Mouse (Mus musculus) liver, embryonic 12.5 days (tissue): Measurements from ENCODE around the gene Olfr982. TPM values are rescaled to one million over a fixed set of nuclear protein-coding genes. Genes with fewer than 3 reads are reported as not detected.

Experiments used
- ATAC-seq: fragments of 200-750 bp; cut with Nextera tagmentation; 2 replicates; pipeline ENCODE4 v1.8.0; 2017; ENCODE audit warnings: moderate number of reproducible peaks, mild to moderate bottlenecking, moderate library complexity
- H3K27ac ChIP-seq: fragments of 300-500 bp; sonication (generic); 2 replicates; pipeline ENCODE4 v1.5.1; 2016; ENCODE audit warnings: mild to moderate bottlenecking
- H3K27me3 ChIP-seq: fragments of 300-500 bp; sonication (generic); replicated peaks from 2 replicates; pipeline ENCODE4 v1.6.1; 2016; ENCODE audit warnings: mild to moderate bottlenecking, moderate library complexity
- H3K36me3 ChIP-seq: fragments of 300-500 bp; sonication (generic); 2 replicates; pipeline ENCODE4 v1.6.1; 2016; ENCODE audit warnings: mild to moderate bottlenecking, moderate library complexity
- H3K4me1 ChIP-seq: fragments of 300-500 bp; sonication (generic); 2 replicates; pipeline ENCODE4 v1.6.1; 2016
- H3K4me2 ChIP-seq: fragments of 300-500 bp; sonication (generic); 2 replicates; pipeline ENCODE4 v1.6.1; 2016; ENCODE audit warnings: mild to moderate bottlenecking, moderate library complexity
- H3K4me3 ChIP-seq: fragments of 300-500 bp; sonication (generic); 2 replicates; pipeline ENCODE4 v1.5.1; 2016; ENCODE audit warnings: mild to moderate bottlenecking, moderate library complexity
- H3K9ac ChIP-seq: fragments of 300-500 bp; sonication (generic); 2 replicates; pipeline ENCODE4 v1.6.1; 2016; ENCODE audit warnings: mild to moderate bottlenecking, moderate library complexity
- H3K9me3 ChIP-seq: fragments of 300-500 bp; sonication (generic); replicated peaks from 2 replicates; pipeline ENCODE4 v1.6.1; 2016; ENCODE audit warnings: mild to moderate bottlenecking, moderate library complexity
- WGBS: fragments of 180-500 bp; shearing (Covaris S2); methylation state at CpG from one replicate; pipeline ENCODE4 v1.1.7; 2016; ENCODE audit not compliant: insufficient replicate concordance; 5-methylcytosine and 5-hydroxymethylcytosine counted together
- polyA plus RNA-seq: library from polyadenylated mRNA; unstranded; fragments of >200 nt; fragmentation: Nextera tagmentation; extraction: Ambion mirVana; gene quantifications from 2 replicates; pipeline ENCODE4 v1.2.1, GENCODE M21; 2016

Olfr982 gene
- polyA plus RNA-seq, result not detected in 2 replicates

DNA sequence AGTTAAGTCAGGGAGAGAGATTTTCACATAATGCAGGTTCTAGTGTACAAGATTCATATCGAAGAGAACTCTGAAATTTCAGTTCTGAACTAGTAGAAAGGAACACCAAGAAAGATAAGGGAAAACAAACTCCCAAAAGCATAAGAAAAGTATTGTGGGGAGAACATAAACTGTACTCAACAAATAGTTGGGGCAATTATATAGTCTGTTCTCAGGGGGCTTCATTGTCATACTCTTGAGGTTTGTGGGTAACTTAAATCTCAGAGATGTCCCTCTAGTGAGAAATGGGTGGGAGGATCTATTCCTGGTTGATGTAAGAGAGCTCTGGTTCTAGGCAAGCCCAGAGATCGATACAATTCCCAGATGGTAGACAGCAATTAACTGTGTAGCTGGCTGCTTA lies at the start of gene Olfr982:
Gene Olfr982 (plus strand): TSS at position 301 of the 400 bp plus-strand sequence.
- Histone ChIP-seq H3K4me1 (no peaks in the 10 kb centered on the region), H3K9me3 (no peaks in the 10 kb centered on the region), H3K4me3 (no peak within 1 kb of the TSS), H3K27ac (no peak within 1 kb of the TSS), H3K27me3 (no peaks in the 10 kb centered on the region), H3K9ac (no peak within 1 kb of the TSS), H3K4me2 (no peak within 1 kb of the TSS), H3K36me3 (no peaks in the 10 kb centered on the region)
- ATAC-seq, result no peak
- 65% methylated on average over 2 of the region's 2 CpGs for WGBS

DNA sequence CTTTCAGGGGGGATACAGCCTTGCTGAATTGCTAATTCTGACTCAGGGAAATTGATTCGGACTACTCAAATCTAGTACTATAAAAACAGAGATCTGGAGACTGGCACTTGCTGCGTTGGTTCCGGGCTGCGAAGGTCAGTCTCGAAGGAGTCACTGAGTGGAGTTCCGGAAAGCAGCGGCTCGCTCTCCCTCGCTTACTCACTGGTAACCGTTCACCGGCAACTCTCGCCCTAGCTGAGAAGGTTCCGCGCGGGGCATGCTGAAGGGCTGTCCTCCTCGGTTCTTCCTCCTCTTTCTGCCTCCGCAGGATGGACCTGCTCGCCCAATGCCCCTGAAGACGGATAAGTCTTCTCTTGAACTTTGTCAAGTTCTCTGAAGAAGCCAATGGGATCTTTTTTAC lies 23.5 kb upstream of the Olfr982 start:
- no peak for ATAC-seq
- H3K9ac ChIP-seq, result no peak overlapping the region
- H3K9me3 ChIP-seq, result no peaks in the 10 kb centered on the region
- 73% methylated on average over 19 of the region's 19 CpGs for WGBS
- H3K4me3 ChIP-seq, result no peak overlapping the region
- H3K27me3 ChIP-seq, result no peaks in the 10 kb centered on the region
- no peaks in the 10 kb centered on the region for H3K4me1 ChIP-seq
- no peaks in the 10 kb centered on the region for H3K36me3 ChIP-seq
- no peak overlapping the region for H3K4me2 ChIP-seq
- no peak overlapping the region for H3K27ac ChIP-seq

DNA sequence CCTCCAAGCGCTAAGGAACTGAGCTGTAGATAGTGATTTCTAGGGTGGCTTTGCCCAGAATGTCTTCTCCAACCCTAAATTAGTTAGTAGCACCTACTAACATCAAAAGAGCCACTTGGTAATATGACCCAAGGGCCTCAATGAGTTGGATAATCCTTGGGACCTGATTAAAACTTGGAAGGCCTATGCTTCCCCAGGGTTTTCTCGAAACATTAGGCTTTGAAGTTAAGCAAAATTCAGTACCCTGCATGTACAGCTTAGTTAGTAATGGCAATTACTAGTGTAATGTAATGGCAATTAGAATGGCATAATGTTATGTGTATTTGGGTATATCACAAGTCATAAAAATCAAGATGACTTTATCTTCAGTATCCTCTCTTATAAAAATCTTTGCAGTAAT lies 19.9 kb downstream of the Olfr982 start, which contains the start of gene Olfr983:
Gene Olfr983 (minus strand): TSS at position 101 of the 400 bp plus-strand sequence.
- H3K9me3 ChIP-seq, result no peaks in the 10 kb centered on the region
- H3K27ac ChIP-seq, result no peak within 1 kb of the TSS
- ATAC-seq, result no peak
- H3K4me2 ChIP-seq, result no peak within 1 kb of the TSS
- no peaks in the 10 kb centered on the region for H3K27me3 ChIP-seq
- 64% methylated on average over 2 of the region's 2 CpGs for WGBS
- no peaks in the 10 kb centered on the region for H3K4me1 ChIP-seq
- no peak within 1 kb of the TSS for H3K9ac ChIP-seq
- H3K4me3 ChIP-seq, result no peak within 1 kb of the TSS
- no peaks in the 10 kb centered on the region for H3K36me3 ChIP-seq

DNA sequence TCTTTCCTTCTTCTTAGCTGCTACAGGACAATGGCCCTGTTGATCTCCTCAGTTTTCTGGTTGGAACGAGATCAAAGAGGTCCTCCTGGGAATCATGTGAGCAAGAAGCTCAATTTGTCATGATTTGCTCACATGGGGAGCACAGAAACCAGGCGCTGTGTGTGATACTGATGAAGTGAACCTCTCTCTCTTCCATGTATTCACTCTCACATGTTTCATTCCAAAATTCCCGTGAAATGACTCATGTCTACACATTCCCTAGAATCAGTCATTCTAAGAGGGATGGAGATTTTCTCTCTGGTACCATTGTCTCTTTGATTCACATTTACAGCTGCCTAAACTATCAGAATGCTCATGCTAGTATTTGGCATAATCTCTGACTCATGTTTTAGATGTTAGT lies 21.1 kb downstream of the Olfr982 start:
- Histone ChIP-seq H3K9me3 (no peaks in the 10 kb centered on the region), H3K4me3 (no peak overlapping the region), H3K4me2 (no peak overlapping the region), H3K27ac (no peak overlapping the region), H3K27me3 (no peaks in the 10 kb centered on the region), H3K4me1 (no peaks in the 10 kb centered on the region), H3K36me3 (no peaks in the 10 kb centered on the region), H3K9ac (no peak overlapping the region)
- no peak for ATAC-seq
- 54% methylated on average over 3 of the region's 3 CpGs for WGBS

DNA sequence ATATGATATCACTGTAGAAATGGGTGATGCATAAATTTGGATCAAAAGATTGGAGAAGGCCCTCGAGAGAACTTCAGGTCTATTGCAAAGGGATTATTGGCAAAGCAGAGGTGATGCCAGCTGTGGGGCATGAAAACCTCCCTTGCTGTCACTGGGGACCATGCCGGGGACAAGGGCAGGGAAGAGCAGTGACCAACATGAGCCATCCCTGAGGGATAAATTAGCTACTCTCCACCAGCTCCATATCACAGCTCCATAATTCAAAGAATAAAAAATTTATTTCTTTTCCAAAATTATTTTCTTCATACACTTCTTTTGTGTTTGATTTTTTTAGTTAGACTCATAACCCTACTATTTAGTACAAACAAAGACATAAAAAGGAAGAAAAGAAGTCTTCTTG lies 40.5 kb downstream of the Olfr982 start, which contains the start of gene Olfr984:
Gene Olfr984 (minus strand): TSS at position 101 of the 400 bp plus-strand sequence.
- no peak within 1 kb of the TSS for H3K27ac ChIP-seq
- no peaks in the 10 kb centered on the region for H3K9me3 ChIP-seq
- no peaks in the 10 kb centered on the region for H3K36me3 ChIP-seq
- H3K4me1 ChIP-seq, result no peaks in the 10 kb centered on the region
- H3K27me3 ChIP-seq, result no peaks in the 10 kb centered on the region
- 61% methylated on average over 2 of the region's 2 CpGs for WGBS
- no peak within 1 kb of the TSS for H3K4me3 ChIP-seq
- no peak within 1 kb of the TSS for H3K4me2 ChIP-seq
- ATAC-seq, result no peak
- no peak within 1 kb of the TSS for H3K9ac ChIP-seq

DNA sequence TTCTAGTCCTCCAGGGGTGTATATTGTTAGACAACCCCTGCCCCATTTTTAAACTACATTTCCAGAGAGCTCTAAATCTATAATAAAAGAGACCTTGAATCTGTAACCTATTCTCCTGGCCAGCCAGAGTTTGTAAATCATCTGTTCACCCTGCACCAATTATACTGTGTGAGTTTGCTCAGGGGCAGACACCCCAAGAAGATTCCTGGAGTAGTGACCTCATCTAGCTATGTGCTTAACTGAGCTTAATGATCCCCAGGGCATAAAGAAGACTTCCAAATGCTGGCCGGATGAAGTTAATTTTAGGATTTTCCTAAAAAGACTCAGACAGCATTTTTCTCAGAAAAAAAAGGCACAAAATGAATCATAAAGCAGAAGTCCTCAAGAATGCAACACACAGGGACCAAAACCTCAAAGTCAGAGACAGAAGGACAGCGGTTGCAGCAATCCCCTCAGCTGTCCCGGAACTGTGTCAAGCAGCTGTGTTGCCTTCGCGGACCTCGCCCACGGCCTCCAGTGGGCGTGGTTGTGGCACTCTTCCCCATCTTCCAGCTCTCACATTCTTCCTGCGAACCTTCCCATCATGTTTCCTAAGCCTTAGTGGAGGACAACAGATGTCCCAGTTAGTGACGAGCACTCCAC lies 43.1 kb downstream of the Olfr982 start:
- Histone ChIP-seq H3K4me2 (no peak overlapping the region), H3K36me3 (no peaks in the 10 kb centered on the region), H3K27ac (no peak overlapping the region), H3K9ac (no peak overlapping the region), H3K27me3 (no peaks in the 10 kb centered on the region), H3K4me3 (no peak overlapping the region), H3K9me3 (no peaks in the 10 kb centered on the region), H3K4me1 (no peaks in the 10 kb centered on the region)
- ATAC-seq, result no peak
- 40% methylated on average over 10 of the region's 10 CpGs for WGBS

DNA sequence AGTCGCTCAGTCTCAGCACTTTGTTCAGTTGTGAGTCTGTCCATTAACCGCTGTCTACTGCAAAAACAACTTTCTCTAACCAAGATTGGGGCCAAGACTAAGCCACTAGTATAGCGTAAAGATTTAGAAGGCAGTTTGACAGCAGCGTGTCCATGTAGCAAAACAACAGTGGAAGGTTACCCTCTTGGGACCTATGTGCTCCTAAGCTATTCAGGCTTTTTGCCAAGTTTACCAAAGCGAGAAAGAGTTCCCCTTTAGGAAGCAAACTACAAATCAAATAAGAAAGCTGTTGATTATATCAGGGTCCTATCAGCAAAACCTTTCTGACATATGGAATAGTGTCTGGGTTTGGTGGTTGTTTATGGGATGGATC lies 43.6 kb downstream of the Olfr982 start:
- H3K27ac ChIP-seq, result no peak overlapping the region

More for the DNA sequence above, 43.6 kb downstream of the Olfr982 start:
- H3K36me3 ChIP-seq, result no peaks in the 10 kb centered on the region
- no peaks in the 10 kb centered on the region for H3K27me3 ChIP-seq
- no peaks in the 10 kb centered on the region for H3K9me3 ChIP-seq
- WGBS, result 67% methylated on average over 5 of the region's 5 CpGs
- no peak for ATAC-seq
- H3K4me1 ChIP-seq, result no peaks in the 10 kb centered on the region
- no peak overlapping the region for H3K4me3 ChIP-seq
- no peak overlapping the region for H3K4me2 ChIP-seq
- H3K9ac ChIP-seq, result no peak overlapping the region

Other genes with a start within 250 kb of the Olfr982 start
- not detected in 2 replicates for gene Olfr971, start 237.0 kb upstream of the Olfr982 start, polyA plus RNA-seq
- not detected in 2 replicates for gene Olfr972, start 207.4 kb upstream of the Olfr982 start, polyA plus RNA-seq
- gene Olfr229, start 166.5 kb upstream of the Olfr982 start, polyA plus RNA-seq, result not detected in 2 replicates
- gene Olfr974, start 136.3 kb upstream of the Olfr982 start, polyA plus RNA-seq, result not detected in 2 replicates
- gene Olfr975, start 121.8 kb upstream of the Olfr982 start, polyA plus RNA-seq, result not detected in 2 replicates
- not detected in 2 replicates for gene Olfr976, start 112.7 kb upstream of the Olfr982 start, polyA plus RNA-seq
- not detected in 2 replicates for gene Olfr978, start 81.7 kb upstream of the Olfr982 start, polyA plus RNA-seq
- gene Olfr979, start 70.4 kb upstream of the Olfr982 start, polyA plus RNA-seq, result not detected in 2 replicates
- gene Olfr980, start 64.2 kb upstream of the Olfr982 start, polyA plus RNA-seq, result not detected in 2 replicates
- gene Olfr981, start 52.4 kb upstream of the Olfr982 start, polyA plus RNA-seq, result not detected in 2 replicates
- gene Olfr983, start 19.8 kb downstream of the Olfr982 start, polyA plus RNA-seq, result not detected in 2 replicates
- gene Olfr984, start 40.4 kb downstream of the Olfr982 start, polyA plus RNA-seq, result not detected in 2 replicates
- gene Olfr985, start 56.4 kb downstream of the Olfr982 start, polyA plus RNA-seq, result not detected in 2 replicates
- not detected in 2 replicates for gene Tmem225, start 74.3 kb downstream of the Olfr982 start, polyA plus RNA-seq
- gene Olfr986, start 107.1 kb downstream of the Olfr982 start, polyA plus RNA-seq, result not detected in 2 replicates
- gene Zfp202, start 118.5 kb downstream of the Olfr982 start, polyA plus RNA-seq, result 2.1 TPM in 2 replicates
- 0.12 and 0.55 TPM in 2 replicates for gene Scn3b, start 195.4 kb downstream of the Olfr982 start, polyA plus RNA-seq